Mouse (Mus musculus) olfactory bulb, adult 2 months (tissue): ENCODE measurements around the gene Neu4. TPM values are rescaled to one million over a fixed set of nuclear protein-coding genes. Genes with fewer than 3 reads are reported as not detected.
"Not testable (repeated sequence)": the region's sequence is repeated elsewhere in the genome, so short reads cannot be mapped to it uniquely, and the experiment has no call there.

Experiments used
- H3K27ac ChIP-seq: fragments of 200-500 bp; 2 replicates; pipeline ENCODE4 v1.5.1; 2012; ENCODE audit warnings: low read depth, low read length; ENCODE audit not compliant: insufficient read depth
- H3K4me1 ChIP-seq: fragments of 200-500 bp; 2 replicates; pipeline ENCODE4 v1.6.1; 2012; ENCODE audit warnings: low read length; ENCODE audit not compliant: control insufficient read depth, insufficient read depth
- H3K4me3 ChIP-seq: fragments of 200-500 bp; 2 replicates; pipeline ENCODE4 v1.5.1; 2012; ENCODE audit warnings: mild to moderate bottlenecking, low read depth, low read length, moderate library complexity; ENCODE audit not compliant: insufficient read depth
- CTCF ChIP-seq: fragments of 200-500 bp; IDR thresholded peaks from 2 replicates; pipeline ENCODE4 v1.5.1; 2012; ENCODE audit warnings: low read depth, mild to moderate bottlenecking, low read length, moderate library complexity; ENCODE audit not compliant: insufficient read depth
- POLR2A ChIP-seq: fragments of 200-500 bp; IDR thresholded peaks from 2 replicates; pipeline ENCODE4 v1.6.1; 2012; ENCODE audit warnings: mild to moderate bottlenecking, low read depth, low read length, moderate library complexity; ENCODE audit not compliant: insufficient read depth
- WGBS: fragments of 180-500 bp; shearing (Covaris S2); methylation state at CpG from one replicate; pipeline ENCODE4 v1.1.7; 2018; 5-methylcytosine and 5-hydroxymethylcytosine counted together
- polyA plus RNA-seq: library from polyadenylated mRNA; stranded (reverse); fragments of >200 nt; gene quantifications from 2 replicates; pipeline ENCODE4 v1.2.4, GENCODE M21; 2012; ENCODE audit warnings: low replicate concordance; ENCODE audit not compliant: missing spikeins, insufficient read depth, insufficient read length

Neu4 gene
- polyA plus RNA-seq, 1 experiment = not detected

DNA sequence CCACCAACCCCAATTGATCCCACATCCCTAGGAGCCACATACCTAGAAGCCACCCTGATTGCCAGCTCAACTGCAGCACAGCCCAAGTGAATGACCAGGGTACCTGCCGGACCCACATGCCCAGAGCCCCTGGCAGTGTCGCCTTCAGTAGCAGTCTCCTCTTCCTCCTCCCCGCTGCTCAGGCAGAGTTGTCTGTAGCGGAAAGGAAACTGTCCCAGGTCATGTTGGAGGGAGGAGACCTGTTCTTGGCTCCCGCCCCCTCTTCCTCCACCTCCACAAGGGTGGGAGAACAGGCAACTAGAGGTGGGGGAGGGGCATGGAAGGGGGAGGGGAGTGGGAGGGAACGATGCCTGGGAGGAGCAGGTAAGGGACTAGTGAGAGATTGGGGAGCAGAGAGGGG lies 32.1 kb downstream of the Neu4 start, which contains the start of gene Pdcd1:
Pdcd1 (minus strand) TSS at position 181 of the 400 bp plus-strand sequence.
- Histone ChIP-seq H3K4me3 (no peak within 1 kb of the TSS), H3K4me1 (peaks cover 18% of the 10 kb centered on the region), H3K27ac (peak within 1 kb of the TSS; percentile 80)
- WGBS = 75% methylated on average over 6 of the region's 6 CpGs
- TF ChIP-seq CTCF = no peak
- no peak for TF ChIP-seq POLR2A

DNA sequence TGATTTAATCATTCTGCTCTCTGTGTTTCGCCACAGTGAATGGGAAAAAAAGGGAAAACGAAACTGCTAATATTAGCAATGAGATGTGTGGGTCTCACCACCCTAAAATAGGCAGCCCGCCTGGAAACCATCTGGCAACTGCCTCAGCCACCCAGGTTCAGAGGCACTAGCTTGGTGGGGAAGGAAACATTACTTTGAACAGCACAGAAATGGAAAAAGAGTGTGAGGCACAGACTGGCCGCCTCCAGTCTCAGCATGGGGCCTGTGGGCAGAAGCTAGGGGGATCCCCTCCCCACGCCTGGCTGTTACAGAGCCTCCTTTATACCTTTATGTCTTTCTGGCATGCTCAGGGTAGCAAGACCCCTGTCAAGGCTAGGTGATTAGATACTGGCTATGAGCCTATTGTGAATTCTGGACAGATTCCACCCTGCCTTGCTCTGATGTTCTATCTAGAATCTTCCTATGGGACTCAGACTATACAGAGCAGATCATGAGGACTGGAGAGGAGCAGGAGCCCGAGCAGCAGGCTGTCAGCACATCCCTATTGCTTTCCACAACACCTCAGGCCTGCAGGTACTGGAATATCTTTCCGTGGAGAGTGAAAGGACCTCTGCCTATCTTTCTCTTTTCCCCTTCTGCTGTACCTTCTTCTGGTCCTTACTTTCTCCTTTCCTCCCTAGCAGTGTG lies 33.4 kb downstream of the Neu4 start:
- H3K27ac ChIP-seq = peak overlapping the region; percentile 80; the same call in 1 of the 2 replicates
- 42% methylated on average over 7 of the region's 7 CpGs for WGBS

DNA sequence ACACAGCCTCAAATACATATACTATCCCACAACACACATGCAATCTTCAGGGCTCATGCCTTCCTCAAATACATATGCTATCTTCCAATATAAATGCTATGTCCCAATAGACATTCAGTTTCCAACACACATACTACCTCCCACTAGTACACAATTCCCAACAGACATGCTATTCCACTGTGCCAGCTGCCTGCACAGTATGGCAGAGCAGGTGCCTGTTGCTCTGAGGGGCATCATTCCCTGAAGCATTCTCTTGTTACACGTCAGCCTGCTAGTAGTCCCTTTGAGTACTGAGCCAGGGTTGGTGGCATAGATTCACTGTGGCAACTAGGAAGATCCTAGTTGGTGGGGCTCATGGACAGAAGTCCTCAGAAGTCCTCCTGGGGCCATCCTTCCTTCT lies 34.2 kb downstream of the Neu4 start:
- no peak for TF ChIP-seq CTCF
- TF ChIP-seq POLR2A = no peak
- Histone ChIP-seq H3K4me3 (no peak overlapping the region), H3K4me1 (peaks cover 18% of the 10 kb centered on the region), H3K27ac (no peak overlapping the region)
- WGBS = 91% methylated on average over 1 of the region's 1 CpGs

More for the DNA sequence above, 33.4 kb downstream of the Neu4 start:
- Histone ChIP-seq H3K4me1 (peaks cover 18% of the 10 kb centered on the region), H3K4me3 (no peak overlapping the region)
- no peak for TF ChIP-seq CTCF

DNA sequence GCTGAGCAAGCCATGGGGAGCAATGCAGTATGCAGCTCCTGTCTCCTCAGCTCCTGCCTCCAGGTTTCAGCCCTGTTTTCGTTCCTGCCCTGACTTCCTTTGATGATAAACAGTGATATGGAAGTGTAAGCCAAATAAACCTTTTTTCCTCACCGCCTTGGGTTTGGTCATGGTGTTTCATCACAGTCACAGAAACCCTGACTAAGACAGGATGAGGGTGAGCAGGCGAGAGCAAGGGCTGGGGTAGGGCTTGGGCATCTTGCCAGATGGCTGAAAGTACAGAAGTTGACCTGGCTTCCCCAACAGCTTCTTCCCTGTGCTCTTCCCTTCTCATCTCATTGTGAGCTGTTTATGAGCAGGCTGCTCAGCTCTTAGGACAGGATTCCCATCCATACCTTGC lies 35.7 kb downstream of the Neu4 start:
- no peak for TF ChIP-seq CTCF
- TF ChIP-seq POLR2A = no peak
- 83% methylated on average over 3 of the region's 3 CpGs for WGBS
- peaks cover 18% of the 10 kb centered on the region for H3K4me1 ChIP-seq
- H3K27ac ChIP-seq = no peak overlapping the region
- H3K4me3 ChIP-seq = no peak overlapping the region

DNA sequence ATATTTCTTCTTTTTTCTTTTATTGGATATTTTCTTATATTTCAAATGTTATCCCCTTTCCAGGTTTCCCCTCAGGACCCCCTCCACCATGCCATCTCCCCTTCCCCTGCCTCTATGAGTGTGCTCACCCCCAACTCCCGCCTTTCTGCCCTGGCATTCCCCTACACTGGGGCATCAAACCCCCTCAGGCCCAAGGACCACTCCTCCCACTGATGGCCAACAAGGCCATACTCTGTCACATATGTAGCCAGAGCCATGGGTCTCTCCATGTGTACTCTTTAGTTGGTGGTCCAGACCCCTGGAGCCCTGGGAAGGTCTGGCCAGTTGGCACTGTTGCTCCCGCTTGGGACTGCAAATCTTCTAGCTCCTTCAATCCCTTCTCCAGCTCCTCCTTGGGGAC lies 37.1 kb downstream of the Neu4 start:
- TF ChIP-seq POLR2A (no peak), CTCF (no peak)
- Histone ChIP-seq H3K4me1 (peaks cover 15% of the 10 kb centered on the region), H3K27ac (no peak overlapping the region), H3K4me3 (no peak overlapping the region)
- WGBS = 94% methylated on average over 2 of the region's 2 CpGs

DNA sequence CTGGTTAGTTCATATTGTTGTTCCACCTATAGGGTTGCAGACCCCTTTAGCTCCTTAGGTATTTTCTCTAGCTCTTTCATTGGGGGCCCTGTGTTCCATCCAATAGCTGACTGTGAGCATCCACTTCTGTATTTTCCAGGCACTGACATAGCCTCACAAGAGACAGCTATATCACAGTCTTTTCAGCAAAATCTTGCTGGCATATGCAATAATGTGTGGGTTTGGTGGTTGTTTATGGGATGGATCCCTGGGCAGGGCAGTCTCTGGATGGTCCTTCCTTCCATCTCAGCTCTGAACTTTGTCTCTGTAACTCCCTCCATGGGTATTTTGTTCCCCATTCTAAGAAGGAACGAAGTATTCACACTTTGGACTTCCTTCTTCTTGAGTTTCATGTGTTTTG lies 38.0 kb downstream of the Neu4 start:
- WGBS = 71% methylated on average over 1 of the region's 1 CpGs
- not testable (repeated sequence) for H3K4me3 ChIP-seq, H3K27ac ChIP-seq, H3K4me1 ChIP-seq

DNA sequence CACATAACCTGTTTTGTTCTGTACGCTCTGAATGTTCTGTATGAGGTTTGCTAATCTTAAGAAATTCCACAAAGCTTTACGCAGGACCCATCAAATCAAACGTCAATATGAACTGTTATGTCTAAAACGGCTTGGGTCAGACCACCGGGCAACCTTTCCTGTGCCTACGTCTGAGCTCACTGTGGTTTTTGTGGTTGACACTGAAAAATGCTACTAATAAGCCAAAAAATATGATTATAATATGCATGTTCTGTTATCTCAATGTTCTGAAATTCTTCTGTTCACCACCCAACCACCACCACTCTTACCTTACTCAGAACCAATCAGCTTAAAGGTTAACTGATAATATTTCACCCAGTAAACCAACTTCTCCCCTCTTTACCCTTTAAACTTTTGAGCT lies 54.5 kb downstream of the Neu4 start:
- H3K4me3 ChIP-seq = no peak overlapping the region
- H3K4me1 ChIP-seq = no peaks in the 10 kb centered on the region
- no peak overlapping the region for H3K27ac ChIP-seq
- no peak for TF ChIP-seq POLR2A
- no peak for TF ChIP-seq CTCF
- 92% methylated on average over 6 of the region's 6 CpGs for WGBS

DNA sequence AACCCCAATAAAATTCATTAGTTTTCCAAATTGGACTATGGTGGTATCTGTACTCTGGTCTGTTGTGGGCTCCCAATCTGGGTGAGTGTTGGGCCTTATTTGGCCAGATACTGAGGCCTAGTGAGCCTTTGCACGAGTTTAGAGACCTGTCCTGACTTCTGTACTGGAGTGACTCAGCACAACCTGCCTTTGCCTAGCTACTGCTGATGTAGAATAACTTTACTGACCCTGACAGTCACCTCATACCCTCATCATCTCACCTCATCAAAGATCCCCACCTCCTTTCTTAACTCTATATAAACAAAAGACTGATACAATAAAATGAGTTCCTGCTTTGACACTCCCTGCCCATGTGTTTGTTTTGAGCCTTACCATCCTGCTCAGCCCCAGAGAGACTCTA lies 56.5 kb downstream of the Neu4 start:
- Histone ChIP-seq H3K4me1 (no peaks in the 10 kb centered on the region), H3K27ac (no peak overlapping the region), H3K4me3 (no peak overlapping the region)
- 37% methylated on average over 1 of the region's 1 CpGs for WGBS
- no peak for TF ChIP-seq CTCF
- TF ChIP-seq POLR2A = no peak

Other genes with a start within 250 kb of the Neu4 start
- not detected in 2 replicates for gene Dtymk, start 218.5 kb upstream of the Neu4 start, polyA plus RNA-seq
- gene Ing5, start 216.5 kb upstream of the Neu4 start, polyA plus RNA-seq = not detected in 2 replicates
- gene D2hgdh, start 195.5 kb upstream of the Neu4 start, polyA plus RNA-seq = not detected in 2 replicates
- not detected in 2 replicates for gene Gal3st2, start 159.1 kb upstream of the Neu4 start, polyA plus RNA-seq
- gene Gal3st2b, start 102.1 kb upstream of the Neu4 start, polyA plus RNA-seq = not detected in 2 replicates
- not detected in 2 replicates for gene Gal3st2c, start 29.9 kb upstream of the Neu4 start, polyA plus RNA-seq
- gene Pdcd1, start 32.1 kb downstream of the Neu4 start, polyA plus RNA-seq = not detected in 2 replicates